Mouse (Mus musculus) CH12.LX (cell line): Measurements from ENCODE around the gene Olfr477.

Experiments
- BHLHE40 ChIP-seq: IDR thresholded peaks from 2 replicates; pipeline ENCODE4 v1.6.1; 2011; ENCODE audit warnings: mild to moderate bottlenecking, low read depth, low read length, improper control_type of control experiment
- CTCF ChIP-seq, 2 experiments: IDR thresholded peaks in 1 of 2; conservative IDR thresholded peaks in 1 of 2; 2 replicates each; pipeline ENCODE4 v1.5.1; 2011 to 2012; ENCODE audit warnings: low read depth in 2 of 2, low read length in 2 of 2, improper control_type of control experiment in 1 of 2, inconsistent platforms in 1 of 2, mild to moderate bottlenecking in 1 of 2, moderate library complexity in 1 of 2
- HCFC1 ChIP-seq: IDR thresholded peaks from 2 replicates; pipeline ENCODE4 v1.6.1; 2012; ENCODE audit warnings: low read depth, mild to moderate bottlenecking, inconsistent platforms, low read length, improper control_type of control experiment
- KAT2A ChIP-seq: IDR thresholded peaks from 2 replicates; pipeline ENCODE4 v1.6.1; 2012; ENCODE audit warnings: low read length, improper control_type of control experiment, inconsistent platforms; ENCODE audit not compliant: insufficient replicate concordance
- MAX ChIP-seq: IDR thresholded peaks from 2 replicates; pipeline ENCODE4 v1.6.1; 2011; ENCODE audit warnings: low read length, improper control_type of control experiment
- POLR2A ChIP-seq: IDR thresholded peaks from 2 replicates; pipeline ENCODE4 v1.6.1; 2011; ENCODE audit warnings: low read depth, mild to moderate bottlenecking, improper control_type of control experiment, low read length
- RAD21 ChIP-seq: IDR thresholded peaks from 2 replicates; pipeline ENCODE4 v1.6.1; 2011; ENCODE audit warnings: low read depth, mild to moderate bottlenecking, low read length, improper control_type of control experiment, moderate library complexity

- no peak for TF ChIP-seq CTCF (conservative IDR thresholded peaks at IDR 0.05 in 1 of 2, IDR thresholded peaks at IDR 0.05 in 1 of 2; ENCODE audit: low read depth in 2 of 2, low read length in 2 of 2)
- TF ChIP-seq POLR2A: no peak
- no peak for TF ChIP-seq HCFC1
- TF ChIP-seq MAX: no peak
- TF ChIP-seq KAT2A: no peak
- TF ChIP-seq BHLHE40: no peak
- TF ChIP-seq RAD21: no peak
Measured at GRCm38 (mm10) chr7:108033889-108034288, 47.4 kb downstream of the Olfr477 start, which contains the start of gene Olfr478.
